Mouse (Mus musculus): ENCODE results near the gene Ilf3.
A peak's percentile ranks its signal among the peaks of the same experiment; 100 is the strongest.
"Not testable (repeated sequence)": the region's sequence is repeated elsewhere in the genome, so short reads cannot be mapped to it uniquely, and the experiment has no call there.

The Ilf3 gene

DNA sequence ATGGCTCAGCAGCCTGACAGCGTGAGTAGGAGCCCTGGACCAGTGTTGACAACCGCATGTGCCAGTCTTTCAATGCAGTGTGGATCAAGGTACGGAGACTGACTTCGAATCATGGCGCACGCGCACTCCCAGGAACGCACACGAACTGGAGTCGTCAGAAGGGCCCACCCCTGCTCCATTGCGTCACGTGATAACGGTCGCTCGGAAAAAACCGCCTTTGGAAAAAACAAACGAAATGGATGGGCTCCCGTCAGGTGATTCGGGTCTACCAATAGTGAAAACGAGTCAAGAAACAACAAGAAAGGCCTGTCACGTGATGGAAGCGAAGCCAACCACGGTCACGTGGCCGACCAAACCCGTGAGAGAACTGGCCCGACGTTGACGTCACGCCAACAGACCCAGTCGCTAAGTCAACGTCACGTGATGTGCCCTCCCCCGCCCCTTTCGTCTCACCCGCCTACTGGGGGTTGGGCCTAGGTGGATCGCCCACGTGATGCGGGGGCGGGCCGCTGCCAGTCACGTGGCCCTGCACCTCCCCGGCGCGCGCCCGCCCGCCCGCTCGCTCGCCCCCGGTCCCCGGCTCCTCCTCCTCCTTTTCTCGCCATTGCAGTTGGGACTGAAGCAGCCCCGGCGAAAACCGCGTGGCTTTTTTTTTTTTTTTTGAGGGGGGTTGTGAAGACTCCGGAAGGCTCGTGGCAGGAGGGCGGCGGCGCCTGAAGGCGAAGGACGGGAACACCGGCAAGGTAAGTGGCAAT is at the start of gene Ilf3:
TSS of gene Ilf3 (plus strand) at position 515 of the 755 bp plus-strand sequence.
- TF ChIP-seq POU5F1 (IDR thresholded peaks at IDR 0.05; ENCODE audit: borderline replicate concordance, low read length) (no peak), NANOG (IDR thresholded peaks at IDR 0.05; ENCODE audit: borderline replicate concordance, low read length) (peak; percentile 38; the same call in 1 of the 2 replicates), CTCF (conservative IDR thresholded peaks at IDR 0.05; ENCODE audit: low read length) (no peak)
- H3K36me3 ChIP-seq (ENCODE audit: insufficient read depth, low read length): peaks cover 30% of the 10 kb centered on the region
- no peaks in the 10 kb centered on the region for H3K9me3 ChIP-seq (ENCODE audit: low read length)
- peak within 1 kb of the TSS; percentile 96 for H3K4me3 ChIP-seq (replicated peaks; ENCODE audit: low read length)
- peaks cover 7% of the 10 kb centered on the region; the same call in 1 of the 2 replicates for H3K27me3 ChIP-seq (ENCODE audit: insufficient read depth, low read length)
- peaks cover 50% of the 10 kb centered on the region for H3K4me1 ChIP-seq (replicated peaks; ENCODE audit: low read depth, low read length)

DNA sequence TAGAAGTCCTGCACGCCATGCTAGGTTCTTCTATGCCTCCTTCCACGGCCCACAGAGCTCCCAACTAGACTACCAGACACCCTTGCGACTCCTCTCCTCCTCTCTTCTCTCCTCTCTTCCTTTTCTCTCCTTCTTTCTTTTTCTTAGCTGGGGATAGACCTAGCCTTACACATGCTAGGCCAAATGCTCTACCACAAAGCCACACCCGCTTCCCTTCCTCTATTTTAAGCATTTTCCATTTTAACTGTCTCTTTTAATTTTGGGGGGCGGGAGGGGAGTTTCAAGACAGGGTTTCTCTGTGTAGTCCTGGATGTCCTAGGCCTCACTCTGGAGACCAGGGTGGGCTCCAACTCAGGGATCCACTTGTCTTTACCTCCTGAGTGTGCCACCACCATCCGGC is 48.9 kb upstream of the Ilf3 start:
- TF ChIP-seq CTCF (conservative IDR thresholded peaks at IDR 0.05; ENCODE audit: low read length) (no peak), POU5F1 (IDR thresholded peaks at IDR 0.05; ENCODE audit: borderline replicate concordance, low read length) (no peak), NANOG (IDR thresholded peaks at IDR 0.05; ENCODE audit: borderline replicate concordance, low read length) (no peak)
- Histone ChIP-seq H3K36me3 (ENCODE audit: insufficient read depth, low read length) (no peaks in the 10 kb centered on the region), H3K4me3 (replicated peaks; ENCODE audit: low read length) (no peak overlapping the region), H3K4me1 (replicated peaks; ENCODE audit: low read depth, low read length) (peaks cover 75% of the 10 kb centered on the region), H3K9me3 (ENCODE audit: low read length) (no peaks in the 10 kb centered on the region), H3K27me3 (ENCODE audit: insufficient read depth, low read length) (peaks cover 11% of the 10 kb centered on the region)

DNA sequence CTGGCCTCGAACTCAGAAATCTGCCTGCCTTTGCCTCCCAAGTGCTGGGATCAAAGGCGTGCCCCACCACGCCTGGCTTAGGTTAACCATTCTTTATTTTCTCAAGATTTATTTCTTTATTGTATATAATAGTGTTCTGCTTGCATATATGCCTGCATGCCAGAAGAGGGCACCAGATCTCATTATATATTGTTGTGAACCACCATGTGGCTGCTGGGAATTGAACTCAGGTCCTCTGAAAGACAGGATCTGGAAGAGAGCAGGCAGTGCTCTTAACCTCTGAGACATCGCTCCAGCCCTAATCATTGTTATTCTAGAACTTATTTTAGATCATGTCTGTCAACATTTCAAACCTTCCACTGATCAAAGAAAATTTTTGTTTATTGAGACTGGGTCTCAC is 48.2 kb upstream of the Ilf3 start:
- no peaks in the 10 kb centered on the region for H3K9me3 ChIP-seq (ENCODE audit: low read length)
- no peak overlapping the region for H3K4me3 ChIP-seq (replicated peaks; ENCODE audit: low read length)
- peaks cover 11% of the 10 kb centered on the region for H3K27me3 ChIP-seq (ENCODE audit: insufficient read depth, low read length)
- no peak for TF ChIP-seq POU5F1 (IDR thresholded peaks at IDR 0.05; ENCODE audit: borderline replicate concordance, low read length)
- TF ChIP-seq NANOG (IDR thresholded peaks at IDR 0.05; ENCODE audit: borderline replicate concordance, low read length): no peak
- 0 out of 2 replicates have a peak, but pooled peaks have one; percentile 5 for TF ChIP-seq CTCF (conservative IDR thresholded peaks at IDR 0.05; ENCODE audit: low read length)
- no peaks in the 10 kb centered on the region for H3K36me3 ChIP-seq (ENCODE audit: insufficient read depth, low read length)
- H3K4me1 ChIP-seq (replicated peaks; ENCODE audit: low read depth, low read length): peaks cover 76% of the 10 kb centered on the region

DNA sequence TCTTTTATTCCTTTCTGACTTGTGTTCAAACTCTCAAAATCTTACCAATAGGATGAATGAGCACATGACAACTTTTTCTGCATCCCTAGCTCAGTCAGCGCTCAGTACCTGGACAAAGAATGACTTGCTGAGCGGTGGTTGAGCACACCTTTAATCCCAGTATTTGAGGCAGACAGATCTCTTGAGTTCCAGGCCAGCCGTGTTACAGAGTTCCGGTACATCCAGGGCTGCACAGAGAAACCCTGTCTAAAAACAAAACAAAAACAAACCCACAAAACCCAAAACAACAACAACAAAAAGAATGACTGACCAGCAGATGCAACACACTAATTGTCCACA is 47.4 kb upstream of the Ilf3 start:
- no peaks in the 10 kb centered on the region for H3K36me3 ChIP-seq (ENCODE audit: insufficient read depth, low read length)
- TF ChIP-seq POU5F1 (IDR thresholded peaks at IDR 0.05; ENCODE audit: borderline replicate concordance, low read length): no peak
- H3K4me1 ChIP-seq (replicated peaks; ENCODE audit: low read depth, low read length): peaks cover 74% of the 10 kb centered on the region
- peaks cover 11% of the 10 kb centered on the region for H3K27me3 ChIP-seq (ENCODE audit: insufficient read depth, low read length)
- peak overlapping the region; percentile 85 for H3K4me3 ChIP-seq (replicated peaks; ENCODE audit: low read length)
- H3K9me3 ChIP-seq (ENCODE audit: low read length): no peaks in the 10 kb centered on the region

DNA sequence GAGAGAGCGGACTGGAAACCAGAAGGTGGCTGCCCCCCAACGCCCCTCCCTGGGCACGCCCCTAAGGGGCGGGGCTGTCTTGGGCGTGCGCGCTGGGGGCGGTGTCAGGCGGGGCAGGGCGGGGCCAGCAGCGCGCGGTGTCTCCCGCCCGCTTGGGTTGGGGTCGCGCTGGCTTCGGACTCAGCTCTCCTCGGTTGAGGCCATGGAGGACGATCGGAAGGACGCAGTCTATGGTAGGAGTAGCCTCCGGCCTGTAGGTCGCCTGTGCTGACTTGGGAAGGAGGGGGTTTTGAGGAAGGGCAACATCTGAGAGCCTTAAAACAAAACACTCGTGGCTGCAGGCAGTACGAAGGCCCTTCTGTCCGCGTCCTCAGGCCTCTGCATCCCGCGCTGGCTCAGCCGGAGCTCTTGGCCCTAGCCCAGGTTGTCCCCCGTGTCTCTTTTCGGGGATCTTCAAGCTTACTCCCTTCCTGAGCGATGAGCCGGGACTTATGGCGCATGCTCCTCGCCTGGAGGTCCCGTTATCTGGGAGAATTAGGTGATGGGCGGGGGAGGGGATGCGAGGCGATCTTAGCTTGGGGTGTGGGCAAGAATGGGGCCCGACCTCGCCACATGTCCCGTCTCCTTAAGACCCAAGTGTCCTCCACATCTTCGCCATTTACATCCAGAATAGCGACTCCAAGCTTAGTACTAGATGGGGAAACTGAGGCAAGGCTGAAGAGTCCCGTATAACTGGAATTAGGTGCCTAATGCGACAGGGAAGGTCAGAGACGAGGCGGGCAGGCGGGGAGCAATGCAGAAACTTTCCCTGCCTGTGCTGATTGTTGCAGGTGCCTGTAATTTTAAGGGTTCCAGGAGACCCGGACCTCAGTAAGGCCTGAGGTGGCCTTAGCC is 46.8 kb upstream of the Ilf3 start, which contains the start of gene Slc44a2:
TSS of gene Slc44a2 (plus strand) at position 80 of the 894 bp plus-strand sequence.
- Histone ChIP-seq H3K4me1 (replicated peaks; ENCODE audit: low read depth, low read length) (peaks cover 68% of the 10 kb centered on the region), H3K27me3 (ENCODE audit: insufficient read depth, low read length) (peaks cover 11% of the 10 kb centered on the region)
- no peak for TF ChIP-seq NANOG (IDR thresholded peaks at IDR 0.05; ENCODE audit: borderline replicate concordance, low read length)
- TF ChIP-seq CTCF (conservative IDR thresholded peaks at IDR 0.05; ENCODE audit: low read length): no peak
- no peak for TF ChIP-seq POU5F1 (IDR thresholded peaks at IDR 0.05; ENCODE audit: borderline replicate concordance, low read length)

DNA sequence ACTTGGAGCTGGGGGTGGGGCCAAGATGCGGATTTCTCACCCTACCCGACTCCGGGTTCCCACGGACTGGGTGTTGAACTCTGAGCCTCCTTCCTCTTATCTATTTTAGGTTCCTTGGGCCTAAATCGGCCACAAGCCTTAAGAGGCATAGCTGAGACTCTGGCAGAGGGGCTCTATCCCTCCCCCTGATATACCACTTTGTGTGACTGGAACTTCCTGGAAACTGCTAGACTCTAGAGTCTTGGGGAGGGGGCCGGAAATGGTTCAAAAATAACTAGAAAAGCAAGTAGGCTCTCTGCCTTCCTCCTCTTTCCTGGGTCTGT is 46.2 kb upstream of the Ilf3 start:
- H3K4me3 ChIP-seq (replicated peaks; ENCODE audit: low read length): peak overlapping the region; percentile 85
- peaks cover 11% of the 10 kb centered on the region for H3K27me3 ChIP-seq (ENCODE audit: insufficient read depth, low read length)
- H3K4me1 ChIP-seq (replicated peaks; ENCODE audit: low read depth, low read length): peaks cover 64% of the 10 kb centered on the region
- TF ChIP-seq POU5F1 (IDR thresholded peaks at IDR 0.05; ENCODE audit: borderline replicate concordance, low read length) (no peak), CTCF (conservative IDR thresholded peaks at IDR 0.05; ENCODE audit: low read length) (no peak), NANOG (IDR thresholded peaks at IDR 0.05; ENCODE audit: borderline replicate concordance, low read length) (no peak)
- H3K36me3 ChIP-seq (ENCODE audit: insufficient read depth, low read length): no peaks in the 10 kb centered on the region
- H3K9me3 ChIP-seq (ENCODE audit: low read length): no peaks in the 10 kb centered on the region

More for the DNA sequence above, 46.8 kb upstream of the Ilf3 start, which contains the start of gene Slc44a2:
- H3K36me3 ChIP-seq (ENCODE audit: insufficient read depth, low read length): no peaks in the 10 kb centered on the region
- H3K4me3 ChIP-seq (replicated peaks; ENCODE audit: low read length): peak within 1 kb of the TSS; percentile 85
- no peaks in the 10 kb centered on the region for H3K9me3 ChIP-seq (ENCODE audit: low read length)

DNA sequence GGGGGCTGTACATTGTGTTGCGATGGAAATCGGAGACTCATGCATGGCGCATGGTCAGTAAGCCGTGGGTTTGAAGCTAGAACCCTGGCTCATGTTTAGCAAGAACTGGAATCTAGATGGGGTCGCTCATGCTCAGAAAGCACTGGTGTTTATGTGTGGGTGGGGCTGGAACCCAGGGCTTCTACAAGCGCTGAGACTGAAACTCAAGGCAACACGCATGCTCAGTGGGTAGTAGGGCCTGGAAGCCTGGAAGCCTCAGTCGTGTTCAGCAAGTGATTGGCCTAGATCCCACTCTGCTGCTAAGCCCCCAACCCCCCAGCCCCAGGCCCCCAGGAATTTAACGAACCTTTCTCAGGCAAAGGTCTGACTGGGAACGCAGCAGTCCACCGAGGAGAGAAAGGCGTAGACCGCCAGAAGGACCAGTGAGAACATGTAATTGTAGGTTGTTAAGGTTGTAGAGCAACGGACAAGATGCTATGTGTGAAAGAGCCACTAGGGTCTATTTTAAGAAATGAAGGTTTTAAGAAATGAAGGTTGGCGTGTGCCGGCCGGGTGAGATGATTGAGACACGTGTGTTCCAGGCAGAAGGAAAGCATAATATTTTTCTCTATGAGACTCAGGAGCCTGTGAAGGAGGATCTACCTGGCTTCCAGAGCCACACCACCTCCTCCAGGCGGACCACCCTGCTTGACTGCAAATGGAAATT is 45.3 kb upstream of the Ilf3 start:
- no peaks in the 10 kb centered on the region for H3K9me3 ChIP-seq (ENCODE audit: low read length)
- H3K4me1 ChIP-seq (replicated peaks; ENCODE audit: low read depth, low read length): peaks cover 60% of the 10 kb centered on the region
- no peak for TF ChIP-seq NANOG (IDR thresholded peaks at IDR 0.05; ENCODE audit: borderline replicate concordance, low read length)
- no peak for TF ChIP-seq POU5F1 (IDR thresholded peaks at IDR 0.05; ENCODE audit: borderline replicate concordance, low read length)
- peaks cover 11% of the 10 kb centered on the region for H3K27me3 ChIP-seq (ENCODE audit: insufficient read depth, low read length)
- H3K4me3 ChIP-seq (replicated peaks; ENCODE audit: low read length): peak overlapping the region; percentile 85; the same call in 1 of the 2 replicates
- H3K36me3 ChIP-seq (ENCODE audit: insufficient read depth, low read length): no peaks in the 10 kb centered on the region

DNA sequence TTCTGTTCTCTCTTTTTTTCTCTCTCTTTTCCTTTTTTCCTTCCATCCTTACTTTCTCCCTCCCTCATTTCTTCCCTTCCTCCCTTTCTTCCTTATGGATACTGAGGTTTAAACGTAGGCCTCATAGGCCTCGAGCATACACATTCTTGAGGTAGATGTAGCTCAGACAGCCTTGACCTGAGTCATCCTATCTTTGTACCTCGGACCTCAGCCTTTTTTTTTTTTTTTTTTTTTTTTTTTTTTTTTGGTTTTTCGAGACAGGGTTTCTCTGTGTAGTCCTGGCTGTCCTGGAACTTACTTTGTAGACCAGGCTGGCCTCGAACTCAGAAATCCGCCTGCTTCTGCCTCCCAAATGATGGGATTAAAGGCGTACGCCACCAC is 44.8 kb upstream of the Ilf3 start:
- not testable (repeated sequence) for H3K4me3 ChIP-seq (replicated peaks; ENCODE audit: low read length); H3K9me3 ChIP-seq (ENCODE audit: low read length); H3K36me3 ChIP-seq (ENCODE audit: insufficient read depth, low read length)
- Histone ChIP-seq H3K27me3 (ENCODE audit: insufficient read depth, low read length) (peaks cover 11% of the 10 kb centered on the region), H3K4me1 (replicated peaks; ENCODE audit: low read depth, low read length) (peaks cover 63% of the 10 kb centered on the region)
